Mouse (Mus musculus) C2C12 (cell line): ENCODE measurements at regions not wholly inside any gene's neighbourhood (a gene's known extent, or its start where the extent isn't known, plus 50 kb on each side); places are given as distances from the start of the nearest gene placed in this dataset.

Experiments
- CEBPB ChIP-seq: IDR thresholded peaks from one replicate; pipeline ENCODE4 v1.6.1; 2011; ENCODE audit warnings: low read depth, mild to moderate bottlenecking, control low read depth, moderate library complexity
- CTCF ChIP-seq: IDR thresholded peaks from one replicate; pipeline ENCODE4 v1.5.1; 2011; ENCODE audit not compliant: control insufficient read depth, insufficient read depth, insufficient read length
- FOSL1 ChIP-seq: IDR thresholded peaks from one replicate; pipeline ENCODE4 v1.8.0; 2011; ENCODE audit warnings: mild to moderate bottlenecking, low read length; ENCODE audit not compliant: poor library complexity, insufficient read depth, severe bottlenecking
- MAX ChIP-seq: IDR thresholded peaks from one replicate; pipeline ENCODE4 v1.6.1; 2011; ENCODE audit warnings: mild to moderate bottlenecking, control low read depth
- USF1 ChIP-seq: IDR thresholded peaks from one replicate; pipeline ENCODE4 v1.6.1; 2011; ENCODE audit warnings: low read depth, mild to moderate bottlenecking, control low read depth, moderate library complexity

DNA sequence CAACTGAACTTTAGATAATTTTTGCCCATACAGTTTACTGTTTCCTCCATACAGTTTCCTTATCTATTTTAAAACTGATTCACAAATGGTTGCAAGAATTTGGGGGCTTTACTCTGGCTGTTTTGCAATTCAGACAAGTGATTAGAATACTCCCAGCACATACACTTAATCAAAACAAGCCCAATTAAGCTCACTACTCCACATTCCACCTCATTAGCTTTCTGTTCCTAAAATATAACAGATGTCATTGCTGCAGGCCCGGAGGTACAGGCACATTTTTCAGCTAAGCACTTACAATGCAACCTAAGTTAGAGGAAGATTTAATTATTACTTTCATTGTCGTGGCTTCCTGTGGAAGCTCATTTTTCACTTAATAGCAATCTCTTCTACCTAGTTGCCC, 526.9 kb upstream of the Apob start:
- TF ChIP-seq CTCF: no peak
- no peak for TF ChIP-seq MAX
- TF ChIP-seq FOSL1: no peak
- no peak for TF ChIP-seq USF1
- no peak for TF ChIP-seq CEBPB
